Mouse (Mus musculus) ES-Bruce4 (cell line): ENCODE measurements around the gene Aarsd1.

Experiments
- CTCF ChIP-seq: IDR thresholded peaks from one replicate; pipeline ENCODE4 v1.8.1; 2011; ENCODE audit warnings: low read depth, low read length
- EP300 ChIP-seq: IDR thresholded peaks from 2 replicates; pipeline ENCODE4 v1.6.1; 2011; ENCODE audit warnings: low read depth, low read length; ENCODE audit not compliant: insufficient read depth
- POLR2A ChIP-seq: IDR thresholded peaks from one replicate; pipeline ENCODE4 v1.8.1; 2011; ENCODE audit warnings: low read length; ENCODE audit not compliant: insufficient read depth

DNA sequence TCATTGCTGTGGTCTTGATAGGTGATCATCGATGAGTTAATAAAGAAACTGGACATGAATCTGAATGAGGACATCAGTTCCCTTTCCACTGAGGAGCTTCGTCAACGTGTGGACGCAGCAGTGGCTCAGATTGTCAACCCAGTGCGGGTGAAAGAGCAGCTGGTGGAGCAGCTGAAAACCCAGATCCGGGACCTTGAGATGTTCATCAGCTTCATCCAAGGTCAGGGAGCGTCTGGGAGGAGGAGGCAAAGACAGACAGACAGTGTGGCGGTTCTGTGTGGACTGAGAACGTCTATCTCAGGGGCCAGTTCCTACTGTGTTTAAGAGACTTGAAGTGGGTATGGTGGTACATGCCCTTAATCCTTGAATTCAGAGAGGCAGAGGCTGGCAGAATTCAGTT is 13.9 kb upstream of the Aarsd1 start:
- TF ChIP-seq CTCF (no peak), POLR2A (no peak), EP300 (no peak)
